Mouse (Mus musculus) B cell, adult 2 months (primary cell): ENCODE results near the gene Cnot6.

ENCODE experiments used
- DNase-seq, 2 experiments: peaks; one replicate each; pipeline ENCODE4 v3.0.0; 2022

Gene Cnot6

DNA sequence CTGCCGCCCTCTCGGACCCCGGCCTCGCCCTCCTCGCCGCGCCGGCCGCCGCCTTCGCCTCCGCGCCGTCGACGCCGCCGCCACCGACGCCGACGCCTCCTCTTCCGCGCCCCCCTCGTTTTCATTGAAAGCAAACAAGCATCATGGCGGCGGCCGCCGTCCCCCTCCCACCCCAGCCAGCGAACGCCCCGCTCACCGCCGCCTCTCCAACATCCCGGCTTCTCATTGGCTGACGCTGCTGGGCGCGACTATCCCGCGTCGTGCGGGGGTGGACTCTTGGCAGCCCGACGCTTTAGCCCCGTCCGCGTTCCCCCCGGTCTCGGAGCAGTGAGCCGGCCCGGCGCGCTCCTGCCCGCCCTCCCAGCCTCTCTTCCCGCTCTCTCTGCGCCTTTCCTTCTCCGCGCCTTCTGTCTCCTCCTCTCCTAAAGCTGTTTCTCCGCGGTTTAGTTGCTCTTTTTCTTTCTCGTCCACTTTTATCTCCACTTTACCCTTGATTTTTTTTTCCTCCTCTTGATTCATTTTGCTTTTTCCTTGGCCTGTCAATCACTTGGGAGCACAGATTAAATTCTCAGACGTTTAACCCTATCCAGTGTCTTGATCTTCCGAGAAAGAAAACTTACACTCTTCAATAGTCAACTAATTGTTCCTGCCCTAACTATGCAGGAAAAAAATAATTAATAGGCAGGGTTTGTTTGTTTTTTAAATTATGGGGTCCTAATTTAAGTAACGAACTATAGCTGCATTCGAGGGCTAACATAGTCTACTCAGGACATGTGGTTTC is at the start of gene Cnot6:
Gene Cnot6, minus strand, starts transcription at position 169 of the 781 bp plus-strand sequence.
- peak; percentile 97 for DNase-seq

DNA sequence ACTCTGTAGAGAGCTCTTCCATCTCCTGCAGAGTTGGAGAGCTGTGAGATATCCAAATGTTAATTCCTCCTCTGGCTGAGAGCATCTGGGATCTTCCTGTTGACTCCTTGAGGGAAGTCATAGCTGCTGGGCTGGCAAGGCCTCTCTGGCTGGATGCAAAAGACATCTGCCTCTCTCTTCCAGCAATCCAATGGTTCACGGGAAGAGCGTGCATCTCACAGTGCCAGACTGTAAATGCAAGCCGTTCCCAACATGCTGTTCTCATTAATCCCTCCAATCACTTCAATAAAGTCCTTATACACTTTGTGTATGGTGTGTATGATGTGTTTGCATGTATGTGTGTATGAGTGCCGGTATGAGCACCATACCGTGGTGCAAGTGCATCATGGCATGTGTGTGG is 48.6 kb upstream of the Cnot6 start:
- DNase-seq = no peak

DNA sequence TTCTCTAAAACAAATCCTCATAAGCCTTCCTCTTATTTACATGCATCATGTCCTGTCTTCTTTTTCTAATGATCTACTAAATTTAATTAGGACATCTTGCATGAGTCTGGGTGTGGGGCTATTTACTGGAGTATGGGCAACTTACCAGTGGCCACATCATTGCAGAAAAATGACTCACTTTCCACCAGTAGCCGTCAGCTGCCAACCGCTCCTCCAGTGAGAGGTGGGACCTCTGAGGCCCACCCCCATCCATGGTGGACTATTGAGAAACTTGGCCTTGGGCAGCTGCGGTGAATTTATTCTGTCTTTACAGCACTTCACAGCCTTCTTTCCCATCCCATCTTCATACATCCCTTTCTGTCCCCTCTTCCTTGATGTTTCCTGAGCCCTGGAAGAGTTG is 45.6 kb upstream of the Cnot6 start:
- no peak for DNase-seq

DNA sequence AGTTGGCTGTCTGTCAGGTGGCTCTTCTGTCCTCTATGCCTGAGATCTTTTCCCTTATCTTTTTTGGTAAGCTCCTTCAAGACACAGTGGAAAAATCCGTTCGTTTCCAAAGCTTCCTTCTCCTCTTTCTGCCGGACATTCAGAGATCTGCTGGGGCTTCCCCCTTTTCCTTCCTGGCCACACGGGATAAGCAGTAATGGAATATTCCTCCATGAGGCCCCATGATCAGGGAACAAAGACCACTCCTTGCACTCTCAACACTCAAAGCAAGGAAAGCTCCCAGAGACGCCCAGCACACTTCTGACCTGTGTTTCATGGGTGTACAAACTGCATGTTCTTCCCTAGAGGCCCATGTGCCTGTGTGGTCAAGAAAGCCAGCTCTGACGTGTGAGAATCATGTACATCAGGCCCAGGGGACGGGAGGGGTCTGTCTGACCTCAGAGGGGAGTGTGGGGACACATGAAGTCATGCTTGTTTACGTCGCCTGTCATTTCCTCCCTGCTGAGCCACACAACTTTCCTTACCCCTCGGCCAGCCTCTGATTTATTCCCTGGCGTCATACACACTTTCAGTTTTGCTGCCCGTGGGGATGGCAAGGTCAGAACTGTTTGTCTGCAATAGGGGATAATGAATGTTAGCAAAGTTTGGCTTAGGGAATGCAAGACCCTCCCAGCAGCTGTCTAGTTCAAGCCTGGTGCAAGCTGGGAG is 42.6 kb upstream of the Cnot6 start:
- no peak for DNase-seq

DNA sequence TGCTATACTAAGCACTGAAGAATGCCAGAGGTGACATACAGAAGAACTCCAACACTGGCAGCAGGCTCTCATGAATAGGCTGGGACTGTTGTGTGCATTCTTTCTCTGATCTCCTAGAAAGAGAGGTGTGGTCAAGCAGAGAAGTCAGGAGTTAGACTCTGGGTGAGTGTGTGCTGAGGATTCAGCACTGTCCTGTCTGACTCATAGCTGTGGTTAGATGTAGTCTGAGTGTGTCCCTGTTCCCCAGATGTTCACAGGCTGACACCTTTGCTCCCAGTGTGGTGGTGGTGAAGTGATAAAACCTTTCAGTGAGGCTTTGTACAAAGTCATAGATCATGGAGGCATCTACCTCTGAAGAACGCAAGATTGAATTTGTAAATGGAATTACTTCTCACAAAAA is 34.2 kb upstream of the Cnot6 start:
- DNase-seq = no peak

DNA sequence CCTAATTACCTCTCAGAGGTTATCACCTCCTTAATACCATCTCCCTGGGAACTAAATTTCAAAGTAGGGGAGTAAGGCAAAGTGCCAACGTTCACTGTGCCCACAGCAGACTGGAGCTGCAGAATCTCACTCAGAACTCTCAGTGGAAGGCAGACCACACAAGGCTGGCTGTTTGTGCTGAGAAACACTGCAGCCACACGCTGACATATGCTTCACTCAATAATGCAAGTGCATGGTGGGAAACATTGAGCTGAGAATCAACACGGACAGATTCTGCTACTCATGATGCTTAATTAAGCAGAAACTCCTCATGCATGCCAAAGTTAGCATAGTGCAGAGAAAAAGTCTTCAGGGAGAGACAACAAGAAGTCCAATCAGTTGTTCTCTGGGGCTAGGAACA is 33.3 kb upstream of the Cnot6 start:
- DNase-seq = no peak

DNA sequence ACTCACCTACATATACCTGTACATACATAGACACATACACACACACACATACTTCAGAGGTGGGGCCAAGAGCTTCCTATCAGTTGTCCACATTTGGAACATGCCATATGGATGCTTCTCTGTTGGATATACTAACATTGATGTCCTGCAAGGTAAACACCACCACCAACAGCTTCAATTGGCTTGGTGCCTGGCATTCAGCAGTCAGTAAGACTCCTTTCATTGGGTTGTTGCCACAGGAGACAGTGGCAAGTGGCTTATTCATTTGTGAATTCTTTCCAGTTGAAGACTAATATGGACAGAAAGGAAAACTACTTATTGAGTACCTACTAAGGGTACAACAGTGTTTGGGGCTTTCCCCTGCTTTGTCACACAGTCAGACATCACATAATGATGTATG is 32.5 kb upstream of the Cnot6 start:
- no peak for DNase-seq

DNA sequence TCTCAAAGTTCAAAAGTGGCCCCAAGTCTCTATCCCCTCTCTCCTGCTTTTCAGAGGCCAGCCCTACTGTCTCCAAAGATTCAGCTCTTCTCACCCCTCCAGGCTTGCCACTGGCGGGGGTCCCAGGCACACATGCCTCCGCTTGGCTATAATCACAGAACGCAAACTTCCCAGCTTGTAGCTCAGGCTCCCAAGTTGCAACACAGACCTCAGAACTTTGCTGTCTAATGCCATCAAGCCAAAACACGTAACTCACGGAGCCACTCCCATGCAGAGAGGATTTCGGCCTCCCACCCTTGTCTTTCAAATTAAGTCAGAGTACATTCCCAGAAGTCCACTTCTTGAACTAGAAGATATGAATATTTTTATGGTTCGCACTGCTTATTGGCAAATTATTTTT is 31.1 kb upstream of the Cnot6 start:
- DNase-seq = no peak

DNA sequence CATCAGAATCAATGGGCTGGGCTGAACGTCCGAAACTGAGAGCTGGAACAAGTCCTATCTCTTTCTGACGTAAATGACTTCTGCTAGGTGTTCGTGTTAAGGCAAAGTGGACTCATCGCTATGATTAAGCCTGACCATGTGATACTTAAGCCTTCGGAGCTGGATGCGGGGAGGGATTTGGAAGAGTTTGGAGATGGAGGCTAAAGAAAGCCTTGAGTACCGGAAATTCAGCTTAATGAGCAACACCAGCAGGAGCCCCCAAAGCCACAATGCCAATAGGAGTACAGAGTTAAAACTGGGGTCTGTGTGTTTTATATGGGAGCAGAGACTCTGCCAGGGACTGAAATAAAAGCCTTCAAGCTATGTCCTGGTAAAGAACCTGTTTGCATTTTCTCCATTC is 29.7 kb upstream of the Cnot6 start:
- no peak for DNase-seq

DNA sequence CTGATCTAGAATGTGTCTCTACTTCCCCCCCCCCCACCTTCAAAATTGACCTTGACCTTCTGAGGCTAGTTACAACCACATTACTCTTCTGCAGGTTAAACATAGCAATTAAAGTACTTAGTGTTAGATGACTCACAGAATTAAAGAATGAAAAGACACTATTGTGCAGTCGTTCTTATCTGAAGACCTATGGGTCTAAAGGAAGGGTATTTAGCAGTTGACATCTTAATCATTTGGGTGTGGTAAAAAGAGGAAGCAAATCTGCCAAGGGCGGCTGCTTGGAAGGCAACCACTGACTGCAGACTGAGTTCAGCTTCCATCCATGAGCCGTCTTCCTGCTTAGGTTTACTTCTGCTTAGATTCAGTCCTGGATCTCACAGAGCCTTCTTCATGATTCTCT is 27.3 kb upstream of the Cnot6 start:
- no peak for DNase-seq

DNA sequence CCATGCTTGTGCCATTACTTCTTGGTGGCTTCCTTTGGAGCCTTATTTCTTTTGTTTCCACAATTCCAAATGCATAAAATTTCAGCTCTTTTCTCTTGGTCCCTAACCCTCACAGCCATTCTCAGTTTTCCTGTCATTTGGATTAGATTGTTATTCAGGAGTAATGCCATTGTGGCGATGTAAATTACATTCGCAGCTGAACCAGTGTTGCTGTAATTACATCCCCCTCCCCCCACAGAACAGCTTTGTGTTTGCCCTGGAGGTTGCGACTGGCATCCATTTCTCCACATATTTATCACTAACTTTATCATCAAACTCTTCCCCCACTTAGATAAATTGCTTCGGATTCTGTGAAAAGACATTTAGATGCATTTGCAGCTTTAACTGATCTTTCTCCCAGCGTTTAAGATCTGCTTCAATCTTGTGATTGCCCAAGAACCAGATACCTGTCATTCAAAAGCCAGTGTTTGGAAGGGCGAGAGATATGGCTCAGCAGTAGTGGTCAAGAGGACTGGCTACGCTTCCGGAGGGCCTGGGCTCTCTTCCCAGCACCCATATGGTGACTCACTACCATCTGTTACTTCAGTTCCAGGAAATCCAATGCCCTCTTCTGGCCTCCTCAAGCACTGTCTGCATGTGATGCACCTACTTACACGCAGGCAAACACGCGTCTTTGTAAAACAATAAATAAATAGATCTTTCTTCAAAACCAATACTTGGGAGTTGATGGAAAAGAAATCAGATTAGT is 26.3 kb upstream of the Cnot6 start:
- DNase-seq = no peak

DNA sequence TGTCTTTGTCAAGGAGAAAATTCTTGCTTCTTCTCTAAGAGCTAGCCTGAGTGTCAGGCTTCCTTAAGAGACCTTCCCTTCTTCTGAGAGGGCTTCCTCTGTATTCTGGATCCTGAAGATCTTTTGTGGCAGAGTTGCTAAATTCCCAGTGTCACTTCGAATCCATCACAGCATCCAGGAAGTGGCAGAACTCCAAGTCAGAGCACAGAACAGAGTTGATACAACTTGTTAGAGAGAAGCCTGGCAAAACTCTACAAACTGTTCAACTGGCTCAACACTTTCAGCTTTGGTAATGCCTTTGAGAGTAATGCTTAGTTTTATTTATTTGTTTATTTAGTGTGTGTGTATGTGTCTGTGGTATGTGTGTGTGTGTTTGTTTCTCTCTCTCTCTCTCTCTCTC is 25.1 kb upstream of the Cnot6 start:
- no peak for DNase-seq

DNA sequence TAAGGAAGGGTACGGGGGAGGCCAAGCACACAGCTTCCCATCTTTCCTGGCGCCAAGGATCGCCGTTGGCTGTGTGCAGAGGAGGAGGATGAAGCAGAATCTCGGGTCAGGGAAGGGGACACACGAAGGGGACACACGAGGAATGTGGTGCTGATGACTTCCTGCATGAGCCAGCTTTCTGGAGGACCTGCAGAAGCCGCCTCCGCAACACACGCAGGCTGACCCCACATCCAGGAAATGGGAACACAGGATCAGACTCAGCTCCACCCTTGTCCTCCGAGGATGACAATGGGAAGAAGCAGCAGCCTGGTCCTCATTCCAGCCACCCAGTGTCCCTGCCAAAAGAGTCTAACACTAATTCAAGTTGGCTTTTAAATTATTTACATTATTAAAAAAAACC is 22.2 kb upstream of the Cnot6 start:
- no peak for DNase-seq

DNA sequence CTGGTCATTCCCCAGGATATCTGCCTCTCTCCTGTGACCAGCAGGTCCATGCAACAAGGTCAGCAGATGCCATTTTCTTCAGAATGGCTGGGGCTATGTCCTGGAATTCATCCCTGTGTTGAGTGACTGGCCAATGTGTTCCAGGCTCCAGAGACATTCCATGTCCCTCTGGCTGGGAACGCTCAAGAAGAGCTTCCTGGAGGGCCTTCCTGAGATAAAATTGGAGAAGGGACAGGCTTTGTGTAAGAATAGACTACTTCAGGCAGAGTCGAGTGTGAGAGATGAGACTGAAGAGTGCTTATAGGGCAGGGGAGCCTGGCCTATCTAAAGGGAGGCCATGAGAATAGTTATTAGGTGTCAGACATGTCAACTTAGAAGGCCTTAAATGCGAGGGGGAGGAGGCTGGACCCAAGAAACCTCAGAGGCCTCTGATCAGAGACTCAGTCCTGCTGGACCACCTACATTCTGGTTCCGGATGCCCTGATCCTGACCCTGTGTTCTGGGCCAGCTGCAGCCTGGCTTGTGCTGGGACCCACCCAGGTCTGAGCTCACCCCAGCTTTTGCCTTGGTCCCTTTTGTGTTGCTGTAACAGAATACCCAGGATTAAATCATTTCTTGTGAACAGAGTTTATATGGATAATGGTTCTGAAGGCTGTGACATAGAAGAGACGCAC is 17.9 kb upstream of the Cnot6 start:
- no peak for DNase-seq

DNA sequence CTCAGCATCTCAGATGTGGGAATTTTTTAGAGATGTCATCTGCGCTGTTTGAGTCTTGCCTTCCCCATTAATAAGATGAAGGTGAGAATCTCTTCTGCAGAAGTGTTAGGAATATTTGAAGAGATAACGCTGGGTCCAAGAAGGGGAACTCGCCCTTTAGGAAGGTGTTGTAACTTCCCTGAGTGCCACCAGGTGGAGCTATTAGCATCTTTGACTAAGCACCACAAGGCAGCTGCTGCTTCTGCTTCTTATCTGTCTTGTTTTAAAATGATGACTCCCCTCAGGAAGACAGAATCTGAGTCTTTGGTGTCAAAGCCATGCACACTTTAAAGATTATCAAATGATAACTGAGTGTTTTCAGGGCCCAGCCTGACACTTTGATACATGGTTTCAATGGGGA is 15.4 kb upstream of the Cnot6 start:
- peak; percentile 65 to 69 for DNase-seq

DNA sequence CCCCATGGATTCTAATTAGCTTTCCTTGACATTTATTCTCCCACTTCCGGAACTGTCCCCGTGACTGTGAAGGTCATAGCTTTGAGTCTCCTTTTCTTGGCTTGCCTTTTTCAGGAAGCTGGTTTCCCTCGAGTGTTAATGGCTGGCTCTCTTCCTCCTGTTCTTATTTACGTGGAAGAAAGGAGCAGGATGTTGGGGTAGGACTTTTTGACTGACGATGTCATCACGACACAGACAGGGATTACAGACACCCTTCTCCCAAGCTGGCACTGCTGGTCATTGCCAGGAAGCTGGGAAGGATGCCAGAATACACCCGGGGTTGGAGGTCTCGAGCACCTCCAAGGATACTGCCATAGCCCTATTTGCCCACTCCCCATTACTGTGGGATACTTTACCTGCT is 14.3 kb upstream of the Cnot6 start:
- no peak for DNase-seq

DNA sequence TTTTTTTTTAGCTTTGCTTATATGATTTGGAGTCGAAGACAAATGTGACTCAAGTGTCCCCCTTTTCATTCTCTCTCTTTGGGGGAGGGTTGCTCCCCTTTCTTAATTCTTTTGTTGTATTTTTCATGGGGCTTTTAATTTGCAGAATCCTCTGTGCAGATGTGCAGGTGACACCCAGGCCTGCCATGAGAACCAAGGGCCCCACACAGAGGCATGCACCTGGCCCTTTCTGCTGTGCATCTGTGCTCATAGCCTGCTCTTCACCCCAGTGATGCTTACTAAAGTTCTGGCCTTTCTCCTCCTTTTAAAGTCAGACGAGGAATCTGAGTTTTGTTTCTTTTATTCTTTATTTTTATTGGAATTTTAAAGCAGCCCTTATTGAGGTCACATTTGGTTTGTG is 12.2 kb upstream of the Cnot6 start:
- DNase-seq = no peak

DNA sequence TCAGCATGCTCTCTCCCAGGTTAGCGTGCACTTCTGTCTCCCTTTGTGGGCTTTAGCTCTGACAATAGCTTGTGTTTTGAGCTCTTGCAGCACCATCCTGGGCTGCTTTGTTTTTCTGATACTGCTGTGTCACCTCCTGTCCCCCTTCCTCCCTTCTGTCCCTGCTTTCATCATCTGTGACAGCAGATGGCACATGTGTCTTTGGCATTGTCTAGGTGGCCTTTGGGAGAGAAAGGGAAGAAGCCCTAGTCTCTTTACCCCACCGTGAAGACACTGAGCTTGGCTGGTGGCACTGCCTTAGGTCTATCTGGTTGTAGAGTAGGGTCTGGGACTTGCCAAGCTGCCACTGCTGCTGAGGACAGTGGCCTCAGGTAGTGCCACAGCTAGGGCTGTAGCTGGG is 10.8 kb upstream of the Cnot6 start:
- DNase-seq = no peak

DNA sequence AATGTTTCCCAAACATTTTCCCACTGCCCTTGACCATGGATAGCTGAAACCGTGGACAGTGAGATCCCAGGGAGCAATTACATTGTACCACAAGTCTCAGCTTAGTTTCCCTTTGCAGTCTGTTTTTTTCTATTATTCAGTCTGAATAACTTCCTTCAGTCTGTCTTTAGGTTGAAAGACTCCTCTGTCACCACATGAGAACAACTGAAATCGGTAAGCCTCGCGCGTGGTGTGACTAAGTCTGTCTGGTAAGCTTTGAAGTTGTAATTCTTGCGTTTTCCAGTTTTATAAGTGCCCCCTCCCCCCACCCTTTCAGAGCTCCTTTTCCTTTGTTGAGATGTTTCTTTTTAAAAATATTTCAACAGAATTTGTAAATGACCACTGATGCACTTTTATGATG is 10.2 kb upstream of the Cnot6 start:
- DNase-seq = no peak

DNA sequence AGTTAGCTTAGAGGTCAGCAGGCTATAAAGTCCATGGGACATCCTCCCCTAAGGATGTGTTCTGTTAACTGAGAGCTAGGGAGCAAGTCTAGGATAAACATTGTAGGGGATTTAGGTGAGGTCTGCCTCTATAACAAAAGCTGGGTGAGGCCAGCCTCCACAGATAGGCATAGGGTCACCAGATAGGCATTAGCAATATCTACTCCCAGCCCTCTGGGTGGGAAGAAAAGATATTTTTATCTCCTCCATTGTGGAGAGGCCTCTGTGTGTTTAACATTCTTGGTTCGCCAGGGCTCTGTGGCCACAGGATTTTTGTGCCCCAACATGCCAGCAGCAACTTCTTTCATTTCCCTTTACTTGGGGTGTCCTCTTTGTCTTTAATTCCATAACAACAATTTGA is 8.8 kb upstream of the Cnot6 start:
- no peak for DNase-seq

DNA sequence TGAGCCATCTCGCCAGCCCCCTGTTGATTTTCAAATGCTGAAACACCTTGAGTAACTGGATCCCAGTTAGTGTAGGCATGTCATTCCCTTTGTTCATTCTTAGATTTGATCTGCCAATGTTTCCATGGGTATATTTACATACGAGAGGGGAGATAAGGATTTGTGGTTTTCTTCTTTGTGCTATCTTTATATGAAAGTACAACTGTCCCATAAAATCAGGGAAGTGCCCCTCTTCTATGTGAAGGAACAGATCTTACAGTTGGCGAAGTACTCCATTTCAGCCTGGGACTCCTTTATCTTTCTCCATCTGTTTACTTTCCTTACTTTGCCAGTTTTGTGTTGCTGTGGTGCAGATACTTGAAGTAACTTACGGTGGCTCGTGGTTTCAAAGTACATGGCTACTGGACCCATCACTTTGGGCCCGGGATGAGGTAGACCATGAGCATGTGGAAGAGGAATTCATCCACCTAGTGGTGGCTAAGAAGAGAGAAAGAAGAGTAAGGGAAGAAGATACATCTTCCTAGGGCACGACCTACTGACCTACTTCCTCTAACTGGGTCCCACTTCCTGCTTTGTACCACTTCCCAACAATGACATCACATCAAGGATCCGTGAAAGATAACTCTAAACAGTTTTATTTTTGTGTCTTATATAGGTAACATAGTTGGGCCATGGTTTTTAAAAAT is 7.1 kb upstream of the Cnot6 start:
- no peak for DNase-seq
